Mouse (Mus musculus) midbrain, postnatal 0 days (tissue): Measurements from ENCODE around the gene Spi1. TPM values are rescaled to one million over a fixed set of nuclear protein-coding genes. Genes with fewer than 3 reads are reported as not detected.

Experiments used
- ATAC-seq: fragments of 200-750 bp; cut with Nextera tagmentation; 2 replicates; pipeline ENCODE4 v1.8.0; 2017; ENCODE audit warnings: moderate number of reproducible peaks, mild to moderate bottlenecking, moderate TSS enrichment, moderate library complexity; ENCODE audit not compliant: low FRiP score
- DNase-seq: peaks from one replicate; pipeline ENCODE4 v3.0.0-alpha.2; 2015; ENCODE audit warnings: low spot score
- H3K27ac ChIP-seq: fragments of 300-500 bp; sonication (generic); 2 replicates; pipeline ENCODE4 v1.5.1; 2014; ENCODE audit warnings: low read depth, mild to moderate bottlenecking, low read length, mixed read lengths
- H3K27me3 ChIP-seq: fragments of 300-500 bp; sonication (generic); 2 replicates; pipeline ENCODE4 v1.6.1; 2014; ENCODE audit warnings: low read length, control low read depth, mixed read lengths; ENCODE audit not compliant: insufficient read depth
- H3K36me3 ChIP-seq: fragments of 300-500 bp; sonication (generic); 2 replicates; pipeline ENCODE4 v1.6.1; 2014; ENCODE audit warnings: low read length, control low read depth, mixed read lengths; ENCODE audit not compliant: insufficient read depth
- H3K4me1 ChIP-seq: fragments of 300-500 bp; sonication (generic); 2 replicates; pipeline ENCODE4 v1.6.1; 2014; ENCODE audit warnings: mild to moderate bottlenecking, control low read depth, antibody characterized with exemption, low read length, mixed read lengths; ENCODE audit not compliant: insufficient read depth
- H3K4me2 ChIP-seq: fragments of 300-500 bp; sonication (generic); 2 replicates; pipeline ENCODE4 v1.6.1; 2014; ENCODE audit warnings: low read depth, mild to moderate bottlenecking, low read length, mixed read lengths; ENCODE audit not compliant: poor library complexity, severe bottlenecking
- H3K4me3 ChIP-seq: fragments of 300-500 bp; sonication (generic); 2 replicates; pipeline ENCODE4 v1.5.1; 2014; ENCODE audit warnings: low read depth, mild to moderate bottlenecking, low read length, moderate library complexity
- H3K9ac ChIP-seq: fragments of 300-500 bp; sonication (generic); replicated peaks from 2 replicates; pipeline ENCODE4 v1.6.1; 2014; ENCODE audit warnings: mild to moderate bottlenecking, low read length, moderate library complexity, mixed read lengths; ENCODE audit not compliant: poor library complexity, severe bottlenecking
- H3K9me3 ChIP-seq: fragments of 300-500 bp; sonication (generic); 2 replicates; pipeline ENCODE4 v1.6.1; 2016; ENCODE audit warnings: low read length, control low read depth
- CTCF ChIP-seq: IDR thresholded peaks from 2 replicates; pipeline ENCODE4 v1.5.1; 2016; ENCODE audit warnings: antibody characterized with exemption, mild to moderate bottlenecking
- WGBS: fragments of 180-500 bp; shearing (Covaris S2); extraction: QIAGEN DNeasy Blood & Tissue Kit; methylation state at CpG from one replicate; pipeline ENCODE4 v1.1.7; 2014; 5-methylcytosine and 5-hydroxymethylcytosine counted together
- polyA plus RNA-seq: library from polyadenylated mRNA; unstranded; fragments of >200 nt; fragmentation: Nextera tagmentation; extraction: Ambion mirVana; gene quantifications from 2 replicates; pipeline ENCODE4 v1.2.1, GENCODE M21; 2015
- total RNA-seq: library from RNA; depleted of rRNA; stranded (reverse); fragments of >200 nt; gene quantifications from 2 replicates; pipeline ENCODE4 v1.2.3, GENCODE M21; 2014; rRNA removed

Gene Spi1
- total and polyA plus RNA-seq, 2 experiments from 2014 or later = 4.2 to 10.0 TPM

GRCm38 (mm10) chr2:91162952-91163351 is 80.8 kb downstream of the Spi1 start:
- Histone ChIP-seq H3K9ac (no peak overlapping the region), H3K4me2 (no peak overlapping the region), H3K4me3 (no peak overlapping the region), H3K4me1 (no peaks in the 10 kb centered on the region), H3K27ac (no peak overlapping the region), H3K27me3 (no peaks in the 10 kb centered on the region), H3K36me3 (peaks cover 87% of the 10 kb centered on the region), H3K9me3 (no peaks in the 10 kb centered on the region)
- no peak for TF ChIP-seq CTCF
- WGBS = 86% methylated on average over 4 of the region's 4 CpGs
- no peak for DNase-seq
- no peak for ATAC-seq

- DNase-seq (no peak), ATAC-seq (no peak)
- no peaks in the 10 kb centered on the region for H3K9me3 ChIP-seq
- H3K27me3 ChIP-seq = no peaks in the 10 kb centered on the region
- no peak overlapping the region for H3K9ac ChIP-seq
- no peaks in the 10 kb centered on the region for H3K4me1 ChIP-seq
- H3K4me3 ChIP-seq = no peak overlapping the region
- H3K36me3 ChIP-seq = peaks cover 86% of the 10 kb centered on the region
- 92% methylated on average over 5 of the region's 5 CpGs for WGBS
- H3K27ac ChIP-seq = no peak overlapping the region
- TF ChIP-seq CTCF = no peak
- no peak overlapping the region for H3K4me2 ChIP-seq
These were observed 81.3 kb downstream of the Spi1 start for GRCm38 (mm10) chr2:91163532-91163931.

- WGBS = 94% methylated on average over 6 of the region's 6 CpGs
- H3K27me3 ChIP-seq = no peaks in the 10 kb centered on the region
- peaks cover 88% of the 10 kb centered on the region for H3K36me3 ChIP-seq
- ATAC-seq = no peak
- no peak overlapping the region for H3K4me3 ChIP-seq
- no peaks in the 10 kb centered on the region for H3K9me3 ChIP-seq
- H3K27ac ChIP-seq = no peak overlapping the region
- no peak for TF ChIP-seq CTCF
- no peaks in the 10 kb centered on the region for H3K4me1 ChIP-seq
- H3K4me2 ChIP-seq = no peak overlapping the region
- H3K9ac ChIP-seq = no peak overlapping the region
- DNase-seq = no peak
These were observed 82.8 kb downstream of the Spi1 start for GRCm38 (mm10) chr2:91164991-91165390.

Other genes starting within 250 kb of the Spi1 start
- 121 and 124 TPM in 2 replicates for gene Mtch2, start 235.2 kb upstream of the Spi1 start, total RNA-seq
- gene Mtch2, start 235.2 kb upstream of the Spi1 start, polyA plus RNA-seq = 195 and 210 TPM in 2 replicates
- 488 and 629 TPM in 2 replicates for gene C1qtnf4, start 196.5 kb upstream of the Spi1 start, total RNA-seq
- 245 and 271 TPM in 2 replicates for gene C1qtnf4, start 196.5 kb upstream of the Spi1 start, polyA plus RNA-seq
- gene Kbtbd4, start 177.7 kb upstream of the Spi1 start, total RNA-seq = 47.7 and 50.5 TPM in 2 replicates
- 60.0 and 60.4 TPM in 2 replicates for gene Kbtbd4, start 177.7 kb upstream of the Spi1 start, polyA plus RNA-seq
- 158 and 196 TPM in 2 replicates for gene Ndufs3, start 177.6 kb upstream of the Spi1 start, total RNA-seq
- 251 and 258 TPM in 2 replicates for gene Ndufs3, start 177.6 kb upstream of the Spi1 start, polyA plus RNA-seq
- 82.5 and 85.4 TPM in 2 replicates for gene Celf1, start 142.0 kb upstream of the Spi1 start, total RNA-seq
- gene Celf1, start 142.0 kb upstream of the Spi1 start, polyA plus RNA-seq = 62.9 and 69.5 TPM in 2 replicates
- 1.7 and 2.4 TPM in 2 replicates for gene Rapsn, start 46.8 kb upstream of the Spi1 start, total RNA-seq
- gene Rapsn, start 46.8 kb upstream of the Spi1 start, polyA plus RNA-seq = 0.97 and 1.2 TPM in 2 replicates
- 166 and 183 TPM in 2 replicates for gene Psmc3, start 28.4 kb upstream of the Spi1 start, total RNA-seq
- 245 and 253 TPM in 2 replicates for gene Psmc3, start 28.4 kb upstream of the Spi1 start, polyA plus RNA-seq
- gene Slc39a13, start 12.0 kb upstream of the Spi1 start, total RNA-seq = 34.1 and 40.3 TPM in 2 replicates
- 22.7 and 26.3 TPM in 2 replicates for gene Slc39a13, start 12.0 kb upstream of the Spi1 start, polyA plus RNA-seq
- 0.09 TPM in 1 of 2 replicates, not detected in the other for gene Mybpc3, start 35.8 kb downstream of the Spi1 start, total RNA-seq
- gene Mybpc3, start 35.8 kb downstream of the Spi1 start, polyA plus RNA-seq = not detected in 2 replicates
- 74.8 and 87.1 TPM in 2 replicates for gene Madd, start 101.4 kb downstream of the Spi1 start, total RNA-seq
- 36.9 and 39.8 TPM in 2 replicates for gene Madd, start 101.4 kb downstream of the Spi1 start, polyA plus RNA-seq
- gene Nr1h3, start 120.4 kb downstream of the Spi1 start, total RNA-seq = 0.82 and 3.8 TPM in 2 replicates
- 0.70 and 1.9 TPM in 2 replicates for gene Nr1h3, start 120.4 kb downstream of the Spi1 start, polyA plus RNA-seq
- gene Acp2, start 120.5 kb downstream of the Spi1 start, total RNA-seq = 44.7 and 45.2 TPM in 2 replicates
- gene Acp2, start 120.5 kb downstream of the Spi1 start, polyA plus RNA-seq = 35.1 and 36.4 TPM in 2 replicates
- gene Ddb2, start 154.6 kb downstream of the Spi1 start, total RNA-seq = 7.9 and 11.5 TPM in 2 replicates
- gene Ddb2, start 154.6 kb downstream of the Spi1 start, polyA plus RNA-seq = 13.4 and 14.2 TPM in 2 replicates
- gene Pacsin3, start 173.6 kb downstream of the Spi1 start, total RNA-seq = 17.5 and 22.6 TPM in 2 replicates
- gene Pacsin3, start 173.6 kb downstream of the Spi1 start, polyA plus RNA-seq = 17.7 and 18.7 TPM in 2 replicates
- gene Arfgap2, start 182.6 kb downstream of the Spi1 start, total RNA-seq = 47.7 and 51.1 TPM in 2 replicates
- 53.0 and 56.8 TPM in 2 replicates for gene Arfgap2, start 182.6 kb downstream of the Spi1 start, polyA plus RNA-seq